Mouse (Mus musculus) liver, embryonic 16.5 days (tissue): ENCODE results near the gene Prdx5. TPM values are rescaled to one million over a fixed set of nuclear protein-coding genes. Genes with fewer than 3 reads are reported as not detected.
"Not testable (repeated sequence)": the region's sequence is repeated elsewhere in the genome, so short reads cannot be mapped to it uniquely, and the experiment has no call there.

ENCODE experiments used
- ATAC-seq: fragments of 200-750 bp; cut with Nextera tagmentation; 2 replicates; pipeline ENCODE4 v1.8.0; 2017; ENCODE audit warnings: low read depth, mild to moderate bottlenecking, moderate number of reproducible peaks, moderate library complexity
- H3K27ac ChIP-seq: fragments of 300-500 bp; sonication (generic); 2 replicates; pipeline ENCODE4 v1.5.1; 2014; ENCODE audit warnings: mild to moderate bottlenecking, low read length
- H3K27me3 ChIP-seq: fragments of 300-500 bp; sonication (generic); 2 replicates; pipeline ENCODE4 v1.6.1; 2014; ENCODE audit warnings: low read depth, low read length, mixed read lengths; ENCODE audit not compliant: control insufficient read depth, insufficient read depth
- H3K36me3 ChIP-seq: fragments of 300-500 bp; sonication (generic); 2 replicates; pipeline ENCODE4 v1.6.1; 2014; ENCODE audit warnings: mild to moderate bottlenecking; ENCODE audit not compliant: control insufficient read depth, insufficient read depth
- H3K4me1 ChIP-seq: fragments of 300-500 bp; sonication (generic); 2 replicates; pipeline ENCODE4 v1.6.1; 2014; ENCODE audit warnings: low read depth, low read length, mixed read lengths; ENCODE audit not compliant: control insufficient read depth
- H3K4me2 ChIP-seq: fragments of 300-500 bp; sonication (generic); 2 replicates; pipeline ENCODE4 v1.6.1; 2014; ENCODE audit warnings: low read depth, low read length, mixed read lengths
- H3K4me3 ChIP-seq: fragments of 300-500 bp; sonication (generic); 2 replicates; pipeline ENCODE4 v1.5.1; 2014; ENCODE audit warnings: low read depth, mild to moderate bottlenecking, low read length
- H3K9ac ChIP-seq: fragments of 300-500 bp; sonication (generic); 2 replicates; pipeline ENCODE4 v1.6.1; 2014; ENCODE audit warnings: low read depth, low read length
- H3K9me3 ChIP-seq: fragments of 300-500 bp; sonication (generic); replicated peaks from 2 replicates; pipeline ENCODE4 v1.6.1; 2016; ENCODE audit warnings: low read length; ENCODE audit not compliant: control insufficient read depth
- WGBS: fragments of 180-500 bp; shearing (Covaris S2); extraction: QIAGEN DNeasy Blood & Tissue Kit; methylation state at CpG from one replicate; pipeline ENCODE4 v1.1.7; 2014; ENCODE audit not compliant: insufficient replicate concordance; 5-methylcytosine and 5-hydroxymethylcytosine counted together
- polyA plus RNA-seq: library from polyadenylated mRNA; unstranded; fragments of >200 nt; fragmentation: Nextera tagmentation; extraction: Ambion mirVana; gene quantifications from 2 replicates; pipeline ENCODE4 v1.2.1, GENCODE M21; 2015

Gene Prdx5
- polyA plus RNA-seq, 1 experiment from 2014 or later, result 161 TPM

- Histone ChIP-seq H3K4me2 (no peak overlapping the region), H3K4me3 (no peak overlapping the region), H3K27me3 (no peaks in the 10 kb centered on the region), H3K9me3 (no peaks in the 10 kb centered on the region), H3K4me1 (peaks cover 15% of the 10 kb centered on the region), H3K27ac (no peak overlapping the region), H3K36me3 (peaks cover 6% of the 10 kb centered on the region), H3K9ac (no peak overlapping the region)
- no peak for ATAC-seq
- 58% methylated on average over 3 of the region's 3 CpGs for WGBS
Observed at GRCm38 (mm10) chr19:6906199-6906598, 3.7 kb downstream of the Prdx5 start.

DNA sequence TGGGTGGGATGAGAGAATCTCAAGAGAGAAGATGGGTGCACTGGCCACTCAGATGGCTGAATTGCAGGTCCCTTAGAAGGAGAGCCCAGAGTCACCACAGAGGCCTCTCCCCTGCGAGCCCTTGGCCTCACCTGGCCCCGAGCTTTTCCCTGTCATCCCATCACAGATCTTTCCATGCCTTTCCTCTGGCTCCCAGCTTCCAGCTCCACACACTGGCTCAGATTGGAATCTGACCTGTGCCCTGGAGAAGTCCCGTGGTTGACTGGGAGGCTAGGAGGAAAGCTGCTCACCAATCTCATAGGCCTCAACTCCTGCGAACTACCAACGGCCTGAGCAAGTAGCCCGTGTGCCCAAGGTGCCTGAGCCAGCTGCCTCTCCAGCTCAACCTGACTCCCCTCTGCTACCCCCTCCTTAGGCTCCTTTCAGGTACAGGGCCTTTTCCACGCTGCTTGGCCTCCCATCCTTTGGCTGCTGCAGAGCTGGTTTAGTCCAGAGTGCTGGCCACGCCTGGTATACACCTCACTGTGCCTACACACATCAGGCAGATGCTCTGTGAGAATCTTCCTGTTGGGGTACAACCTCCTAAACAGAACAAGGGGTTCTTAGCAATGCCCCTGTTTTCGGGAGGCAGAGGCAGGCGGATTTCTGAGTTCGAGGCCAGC, 4.3 kb downstream of the Prdx5 start:
- Histone ChIP-seq H3K9ac (no peak overlapping the region), H3K36me3 (peaks cover 6% of the 10 kb centered on the region), H3K27ac (no peak overlapping the region), H3K27me3 (no peaks in the 10 kb centered on the region), H3K4me1 (peaks cover 12% of the 10 kb centered on the region), H3K9me3 (no peaks in the 10 kb centered on the region), H3K4me2 (no peak overlapping the region), H3K4me3 (no peak overlapping the region)
- 76% methylated on average over 11 of the region's 11 CpGs for WGBS
- ATAC-seq, result no peak

- Histone ChIP-seq H3K36me3 (peaks cover 6% of the 10 kb centered on the region), H3K4me2 (no peak overlapping the region), H3K4me3 (no peak overlapping the region), H3K9me3 (no peaks in the 10 kb centered on the region), H3K9ac (no peak overlapping the region), H3K4me1 (peaks cover 12% of the 10 kb centered on the region), H3K27ac (no peak overlapping the region), H3K27me3 (no peaks in the 10 kb centered on the region)
- ATAC-seq, result no peak
- 56% methylated on average over 2 of the region's 2 CpGs for WGBS
Observed at GRCm38 (mm10) chr19:6904846-6905245, 5.1 kb downstream of the Prdx5 start.

DNA sequence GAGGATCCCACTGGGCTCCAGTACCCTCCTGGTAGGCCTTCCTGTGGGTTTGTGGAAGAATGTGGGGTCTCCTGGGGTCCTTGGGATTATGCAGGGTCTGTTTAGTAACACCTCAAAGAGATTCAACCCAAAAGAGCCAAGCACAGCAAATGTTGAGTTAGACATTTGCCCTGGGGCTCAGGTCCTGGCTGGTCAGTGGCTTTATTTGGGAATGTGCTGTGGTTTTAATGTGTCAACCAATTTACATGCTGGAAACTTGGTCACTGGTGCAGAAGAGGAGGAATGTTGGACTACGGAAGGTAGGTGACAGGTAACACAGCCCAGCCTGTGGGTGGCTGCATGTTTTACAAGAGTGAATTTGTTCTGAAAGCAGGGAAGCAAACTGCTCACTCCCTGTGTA, 6.9 kb downstream of the Prdx5 start:
- no peaks in the 10 kb centered on the region for H3K9me3 ChIP-seq
- 72% methylated on average over 1 of the region's 1 CpGs for WGBS
- H3K4me3 ChIP-seq, result no peak overlapping the region
- no peak overlapping the region for H3K4me2 ChIP-seq
- H3K9ac ChIP-seq, result no peak overlapping the region
- H3K27ac ChIP-seq, result no peak overlapping the region
- no peaks in the 10 kb centered on the region for H3K27me3 ChIP-seq
- H3K4me1 ChIP-seq, result peaks cover 2% of the 10 kb centered on the region
- no peak for ATAC-seq
- peaks cover 6% of the 10 kb centered on the region for H3K36me3 ChIP-seq

DNA sequence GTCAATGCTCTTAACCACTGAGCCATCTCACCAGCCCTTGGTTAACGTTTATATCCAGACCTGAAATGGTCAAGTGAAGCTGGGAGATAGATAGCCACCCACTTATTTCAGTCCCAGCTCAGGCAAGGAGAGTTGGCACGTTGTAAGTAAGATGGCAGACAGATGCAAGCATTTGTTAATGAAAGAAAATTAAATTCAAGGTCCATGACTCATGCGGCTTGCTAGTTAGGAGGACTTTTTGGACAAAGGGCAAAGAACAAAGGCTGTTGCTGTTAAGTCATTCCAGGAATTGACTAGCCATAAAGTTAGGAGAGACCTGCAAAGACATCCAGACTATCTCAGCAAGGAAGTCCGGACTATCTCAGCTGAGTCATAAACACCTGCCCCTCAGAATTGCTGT, 10.3 kb downstream of the Prdx5 start:
- ATAC-seq, result no peak
- Histone ChIP-seq H3K9me3 (no peaks in the 10 kb centered on the region), H3K27me3 (no peaks in the 10 kb centered on the region), H3K27ac (no peak overlapping the region), H3K4me2 (no peak overlapping the region), H3K4me1 (no peaks in the 10 kb centered on the region), H3K36me3 (no peaks in the 10 kb centered on the region), H3K4me3 (no peak overlapping the region), H3K9ac (no peak overlapping the region)
- 66% methylated on average over 4 of the region's 4 CpGs for WGBS

GRCm38 (mm10) chr19:6895608-6896305, 14.1 kb downstream of the Prdx5 start:
- H3K27me3 ChIP-seq, H3K27ac ChIP-seq, H3K4me2 ChIP-seq, H3K36me3 ChIP-seq, ATAC-seq, H3K4me1 ChIP-seq, H3K9ac ChIP-seq, H3K4me3 ChIP-seq, H3K9me3 ChIP-seq: not testable (repeated sequence)
- 57% methylated on average over 18 of the region's 18 CpGs for WGBS

- Histone ChIP-seq H3K9ac (no peak overlapping the region), H3K4me2 (no peak overlapping the region), H3K27ac (no peak overlapping the region), H3K4me3 (no peak overlapping the region), H3K4me1 (no peaks in the 10 kb centered on the region), H3K36me3 (no peaks in the 10 kb centered on the region), H3K27me3 (no peaks in the 10 kb centered on the region), H3K9me3 (no peaks in the 10 kb centered on the region)
- WGBS, result 82% methylated on average over 14 of the region's 14 CpGs
- no peak for ATAC-seq
Observed at GRCm38 (mm10) chr19:6893731-6894451, 16.0 kb downstream of the Prdx5 start.

- no peak for ATAC-seq
Observed at GRCm38 (mm10) chr19:6892512-6892911, 17.4 kb downstream of the Prdx5 start.

GRCm38 (mm10) chr19:6877965-6878364, 31.9 kb downstream of the Prdx5 start:
- Histone ChIP-seq H3K4me3 (no peak overlapping the region), H3K9me3 (no peaks in the 10 kb centered on the region), H3K9ac (no peak overlapping the region), H3K27me3 (no peaks in the 10 kb centered on the region), H3K4me2 (no peak overlapping the region), H3K4me1 (no peaks in the 10 kb centered on the region), H3K36me3 (no peaks in the 10 kb centered on the region), H3K27ac (no peak overlapping the region)
- 67% methylated on average over 4 of the region's 4 CpGs for WGBS
- no peak for ATAC-seq

More at GRCm38 (mm10) chr19:6892512-6892911, 17.4 kb downstream of the Prdx5 start:
- H3K9me3 ChIP-seq, result no peaks in the 10 kb centered on the region
- H3K36me3 ChIP-seq, result no peaks in the 10 kb centered on the region
- 51% methylated on average over 4 of the region's 4 CpGs for WGBS
- no peaks in the 10 kb centered on the region for H3K27me3 ChIP-seq
- H3K4me1 ChIP-seq, result no peaks in the 10 kb centered on the region
- no peak overlapping the region for H3K4me2 ChIP-seq
- no peak overlapping the region for H3K4me3 ChIP-seq
- no peak overlapping the region for H3K9ac ChIP-seq
- H3K27ac ChIP-seq, result no peak overlapping the region
